Mouse (Mus musculus): Measurements from ENCODE around the gene Gm45717. TPM values are rescaled to one million over a fixed set of nuclear protein-coding genes. Genes with fewer than 3 reads are reported as not detected.
A peak's percentile ranks its signal among the peaks of the same experiment; 100 is the strongest.
"Not testable (repeated sequence)": the region's sequence is repeated elsewhere in the genome, so short reads cannot be mapped to it uniquely, and the experiment has no call there.

The Gm45717 gene
- total RNA-seq, 2 experiments from 2014 or later = 1.1 TPM; not detected in 1

- ATAC-seq (replicated peaks; ENCODE audit: poor library complexity) = no peak; the same call in 1 of the 2 replicates
Measured at GRCm38 (mm10) chr7:140970931-140971330, 15.2 kb upstream of the Gm45717 start.

DNA sequence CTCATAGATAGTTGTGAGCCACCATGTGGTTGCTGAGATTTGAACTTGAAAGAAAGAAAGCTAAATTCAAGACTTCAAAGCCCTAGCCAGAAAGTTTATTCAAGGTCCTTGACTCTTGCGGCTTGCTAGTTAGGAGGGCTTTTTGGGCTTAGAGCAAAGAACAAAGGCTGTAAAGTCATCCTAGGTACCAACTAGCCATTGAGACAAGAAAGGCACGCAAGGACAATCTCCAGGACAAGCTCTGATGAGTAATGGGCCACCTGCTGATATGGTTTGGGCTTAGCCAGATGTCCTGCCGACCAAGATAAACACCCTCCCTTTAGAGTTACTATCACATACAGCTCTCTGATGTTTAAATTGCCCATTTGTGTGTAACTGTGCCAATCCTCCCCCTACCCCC, 13.0 kb upstream of the Gm45717 start:
- not testable (repeated sequence) for ATAC-seq (replicated peaks; ENCODE audit: poor library complexity)

- peak; percentile 81 for ATAC-seq (replicated peaks; ENCODE audit: poor library complexity)
Measured at GRCm38 (mm10) chr7:140967862-140968591, 12.3 kb upstream of the Gm45717 start.

GRCm38 (mm10) chr7:140966921-140967320, 11.2 kb upstream of the Gm45717 start, which contains the start of gene Ifitm1:
Gene Ifitm1 (plus strand): TSS chr7:140967221.
- ATAC-seq (replicated peaks; ENCODE audit: poor library complexity) = no peak

GRCm38 (mm10) chr7:140962733-140963132, 7.0 kb upstream of the Gm45717 start:
- ATAC-seq (replicated peaks; ENCODE audit: poor library complexity) = no peak

- ATAC-seq (replicated peaks; ENCODE audit: poor library complexity) = no peak
Measured at GRCm38 (mm10) chr7:140961416-140961815, 5.7 kb upstream of the Gm45717 start.

- no peak for ATAC-seq (replicated peaks; ENCODE audit: poor library complexity)
Measured at GRCm38 (mm10) chr7:140960026-140960425, 4.3 kb upstream of the Gm45717 start.

GRCm38 (mm10) chr7:140959181-140959901, 3.6 kb upstream of the Gm45717 start:
- ATAC-seq (replicated peaks; ENCODE audit: poor library complexity) = peak; percentile 47

DNA sequence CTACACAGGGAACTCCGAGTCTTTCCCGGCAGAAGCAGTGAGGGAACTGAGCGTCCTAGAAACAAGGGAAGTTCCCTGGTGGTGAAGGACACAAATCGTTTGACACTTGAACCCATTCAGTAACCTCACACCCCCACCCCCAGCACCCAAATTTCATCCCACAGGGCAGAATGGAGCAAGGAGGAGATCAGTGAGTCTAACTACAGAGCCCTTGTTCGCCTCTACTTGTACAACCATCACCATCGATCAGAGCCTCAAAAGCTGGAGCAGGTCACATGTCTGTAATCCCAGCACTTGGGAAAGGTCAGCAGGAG, 776 bp upstream of the Gm45717 start:
- no peak for ATAC-seq (replicated peaks; ENCODE audit: poor library complexity)

GRCm38 (mm10) chr7:140955342-140955741, 395 bp downstream of the Gm45717 start:
- peak; percentile 23 for ATAC-seq (replicated peaks; ENCODE audit: poor library complexity)

GRCm38 (mm10) chr7:140954733-140955071, 1.0 kb downstream of the Gm45717 start:
- ATAC-seq (replicated peaks; ENCODE audit: poor library complexity) = no peak

DNA sequence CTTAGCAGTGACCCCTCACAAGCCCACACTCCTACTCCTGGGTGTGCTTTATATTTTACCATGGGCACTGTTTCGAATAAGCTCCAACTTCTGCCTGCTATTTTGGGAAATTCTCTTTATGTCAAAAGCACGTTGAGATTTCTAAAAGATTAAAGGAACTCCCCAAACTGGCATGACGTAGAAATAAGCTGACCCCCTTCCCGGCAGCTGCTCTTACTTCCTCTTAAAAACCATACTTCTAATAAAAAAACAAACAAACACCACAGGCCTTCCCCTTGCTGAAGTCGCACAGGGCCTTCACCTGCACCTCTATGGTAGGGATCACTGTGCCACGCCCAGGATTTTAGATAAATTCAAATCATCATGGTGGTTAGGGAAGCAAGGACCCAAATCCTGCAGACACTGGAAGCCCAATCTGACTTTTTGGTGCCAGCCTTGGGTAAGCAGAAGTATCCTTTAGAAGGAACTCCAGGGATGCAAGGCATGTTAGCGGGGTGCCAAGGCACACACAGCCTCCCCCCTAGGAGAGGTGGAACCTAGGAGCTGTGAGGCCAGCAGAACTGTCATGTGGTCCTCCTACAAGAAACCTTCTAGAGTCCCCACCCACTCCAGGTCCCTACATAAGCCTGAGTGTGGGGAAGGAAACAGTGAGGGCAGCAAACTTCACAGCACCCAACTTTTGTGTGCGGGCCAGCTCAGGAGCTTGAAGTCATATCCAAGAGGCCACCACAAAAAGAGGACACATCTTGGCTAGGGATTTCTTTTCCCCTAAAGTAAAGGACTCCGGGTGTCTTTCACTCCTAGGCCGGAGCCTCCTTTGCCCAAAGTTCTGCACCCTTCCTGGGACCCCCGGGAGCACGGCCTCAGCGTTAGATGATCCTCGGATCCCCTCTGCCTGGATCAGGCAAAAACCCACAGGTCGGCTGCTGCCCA, 1.7 kb downstream of the Gm45717 start:
- peak; percentile 23 for ATAC-seq (replicated peaks; ENCODE audit: poor library complexity)

DNA sequence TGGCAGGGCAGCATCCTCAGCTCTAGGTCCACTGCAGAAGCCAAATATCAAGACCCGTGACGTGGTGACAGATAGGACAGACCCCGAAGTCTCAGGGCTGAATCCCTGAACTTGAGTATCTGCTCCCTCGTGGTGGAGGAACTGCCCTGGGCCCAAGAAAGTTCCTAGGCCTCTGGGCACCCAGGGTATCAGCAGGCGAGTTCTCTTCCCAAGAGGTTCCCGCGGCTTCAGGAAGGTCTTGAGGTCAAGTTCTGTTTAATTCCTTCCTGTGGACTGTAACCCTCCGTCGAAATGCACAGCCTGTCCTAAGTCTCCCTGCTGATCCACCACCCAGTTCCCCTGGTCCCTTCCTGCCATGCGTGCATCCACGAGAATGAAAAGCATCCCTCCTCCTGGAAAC, 2.6 kb downstream of the Gm45717 start:
- no peak for ATAC-seq (replicated peaks; ENCODE audit: poor library complexity)

DNA sequence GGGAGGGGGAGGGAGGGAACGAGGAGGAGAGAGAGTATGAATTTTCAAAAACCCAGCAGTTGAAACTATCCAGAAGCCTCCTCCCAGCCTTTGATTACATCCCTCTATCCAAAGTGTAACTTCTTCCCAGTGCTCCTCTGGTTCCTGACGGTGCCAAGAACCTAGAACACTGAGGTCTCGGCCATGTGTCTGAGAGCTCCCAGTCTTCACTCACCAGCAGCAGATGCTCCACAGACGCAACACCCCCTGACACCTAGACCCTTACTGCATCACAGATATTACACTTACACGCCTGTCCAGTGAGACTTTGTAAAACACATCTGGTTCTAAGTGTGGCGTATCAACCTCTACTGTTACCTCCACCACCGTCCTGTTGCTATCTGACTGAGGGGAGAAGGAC, 3.3 kb downstream of the Gm45717 start:
- ATAC-seq (replicated peaks; ENCODE audit: poor library complexity) = no peak

- ATAC-seq (replicated peaks; ENCODE audit: poor library complexity) = no peak
Measured at GRCm38 (mm10) chr7:140951765-140952164, 4.0 kb downstream of the Gm45717 start.

DNA sequence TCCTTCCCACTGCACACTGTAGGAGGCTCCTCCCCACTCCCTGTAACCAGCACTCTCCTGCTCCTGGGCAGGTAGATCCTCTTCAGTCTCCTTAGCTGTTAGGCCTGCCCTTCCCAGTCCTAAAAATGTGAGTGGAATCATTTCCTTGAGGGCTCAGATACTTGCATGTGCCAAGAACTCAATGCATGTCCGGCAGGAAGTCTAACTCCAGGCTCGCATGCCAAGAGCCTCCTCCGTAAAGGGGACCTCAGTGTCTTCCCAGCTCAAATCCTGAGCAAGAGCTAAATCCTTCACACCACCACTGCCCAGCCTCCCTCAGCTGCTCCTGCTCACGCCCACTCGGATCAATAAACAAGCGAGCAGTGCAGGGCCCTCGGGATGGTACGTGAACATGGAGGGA, 4.7 kb downstream of the Gm45717 start:
- no peak for ATAC-seq (replicated peaks; ENCODE audit: poor library complexity)

GRCm38 (mm10) chr7:140949824-140950530, 5.8 kb downstream of the Gm45717 start, which contains the start of gene Ifitm5:
Gene Ifitm5 (minus strand): TSS chr7:140950291.
- ATAC-seq (replicated peaks; ENCODE audit: poor library complexity) = no peak

DNA sequence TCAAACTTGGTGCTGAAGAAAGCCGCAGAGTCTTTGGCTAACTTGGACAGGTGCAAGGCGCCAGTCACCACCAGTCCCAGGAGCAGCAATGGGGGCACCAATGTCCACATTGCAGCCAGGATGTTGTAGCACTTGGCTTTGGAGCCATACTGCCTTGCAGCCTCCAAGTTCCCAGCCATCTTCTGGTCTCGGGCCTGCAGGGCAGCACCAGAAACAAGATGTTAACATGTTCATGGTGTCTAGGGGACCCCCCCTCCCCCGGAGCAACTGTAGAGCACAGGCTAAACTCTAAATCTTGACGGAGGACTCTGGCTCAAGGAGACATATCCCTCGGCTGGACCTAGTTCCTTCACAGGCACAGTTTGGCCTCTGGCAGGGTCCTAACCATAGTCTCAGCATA, 6.5 kb downstream of the Gm45717 start:
- ATAC-seq (replicated peaks; ENCODE audit: poor library complexity) = no peak

DNA sequence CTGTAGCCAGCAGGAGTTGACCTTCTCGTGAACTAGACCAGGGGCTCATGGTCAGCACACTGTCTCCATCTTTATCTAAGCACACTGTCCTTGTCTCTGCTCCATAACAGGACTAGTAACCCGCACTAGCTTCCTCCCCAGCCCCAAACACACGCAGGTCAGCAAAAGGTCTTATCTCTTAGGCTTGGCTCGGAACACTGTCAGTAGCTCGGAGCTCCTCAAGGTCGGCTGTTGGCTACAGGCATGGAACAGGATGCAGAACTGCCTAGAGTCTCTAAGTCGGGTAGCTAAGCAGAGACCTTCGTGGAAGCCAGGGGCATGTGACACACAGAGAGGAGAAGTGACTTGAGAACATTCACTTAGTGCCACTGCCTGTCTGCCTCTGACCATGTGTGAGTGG, 7.6 kb downstream of the Gm45717 start:
- ATAC-seq (replicated peaks; ENCODE audit: poor library complexity) = no peak

- peak; percentile 74 for ATAC-seq (replicated peaks; ENCODE audit: poor library complexity)
Measured at GRCm38 (mm10) chr7:140946980-140947379, 8.8 kb downstream of the Gm45717 start.

GRCm38 (mm10) chr7:140946311-140946710, 9.4 kb downstream of the Gm45717 start:
- no peak for ATAC-seq (replicated peaks; ENCODE audit: poor library complexity)
